Mouse (Mus musculus) left cerebral cortex, postnatal 36 days (tissue): ENCODE results near the gene Rngtt. TPM values are rescaled to one million over a fixed set of nuclear protein-coding genes. Genes with fewer than 3 reads are reported as not detected.

Experiments
- DNase-seq, 2 experiments: peaks; one replicate each; pipeline ENCODE4 v3.0.0; 2021 to 2022; ENCODE audit warnings: low spot score in 2 of 2, mixed read lengths in 1 of 2
- intact Hi-C: fragments of 180-260 bp; cut with DNase I; formaldehyde crosslinking; loops from one replicate; pipeline ENCODE4 v1.15.1; 2025
- total RNA-seq, 2 experiments: library from RNA; stranded (reverse); gene quantifications; 2 replicates each; pipeline ENCODE4 v1.2.3; 2021

Rngtt gene
- total RNA-seq, 2 experiments from 2014 or later, result 21.8 to 29.0 TPM

DNA sequence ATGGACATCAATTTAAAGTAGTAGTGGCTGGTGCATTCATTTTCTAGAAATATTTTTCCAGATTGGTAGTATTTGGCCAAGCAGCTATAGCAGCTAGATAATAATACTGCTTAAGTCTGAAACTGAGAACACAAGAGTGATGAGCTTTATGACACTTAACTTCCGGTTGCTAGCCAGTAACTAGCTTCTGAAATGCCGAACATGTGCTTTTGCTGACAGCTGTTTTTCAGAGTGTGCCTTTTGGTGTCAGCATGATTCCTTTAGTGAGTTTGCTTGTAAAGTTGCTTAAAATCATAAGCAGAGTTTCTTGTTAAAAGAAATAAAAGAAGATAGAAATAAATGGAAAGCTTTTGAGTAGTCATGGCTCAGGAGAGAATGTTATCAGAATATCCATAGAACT, 186.9 kb downstream of the Rngtt start:
- intact Hi-C loops, result no loop called here
- DNase-seq, result no peak

DNA sequence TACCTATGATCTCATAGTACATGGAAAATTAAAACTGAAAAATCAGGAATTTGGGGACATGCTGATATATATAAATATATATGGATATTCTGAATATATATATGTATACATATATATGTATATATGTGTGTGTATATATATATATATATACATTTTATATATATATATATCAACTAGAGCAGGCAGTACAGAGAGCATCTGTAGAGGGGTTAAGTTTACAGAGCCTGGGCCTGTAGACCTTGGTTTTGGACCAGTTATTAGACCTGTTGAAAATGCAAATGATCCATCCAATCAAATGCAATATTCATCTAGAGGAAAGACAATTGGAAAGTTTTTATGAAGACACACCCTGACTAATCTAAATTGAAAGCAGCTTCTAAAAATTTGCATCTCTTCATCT, 187.5 kb downstream of the Rngtt start:
- no peak for DNase-seq
- intact Hi-C loops, result no loop called here

DNA sequence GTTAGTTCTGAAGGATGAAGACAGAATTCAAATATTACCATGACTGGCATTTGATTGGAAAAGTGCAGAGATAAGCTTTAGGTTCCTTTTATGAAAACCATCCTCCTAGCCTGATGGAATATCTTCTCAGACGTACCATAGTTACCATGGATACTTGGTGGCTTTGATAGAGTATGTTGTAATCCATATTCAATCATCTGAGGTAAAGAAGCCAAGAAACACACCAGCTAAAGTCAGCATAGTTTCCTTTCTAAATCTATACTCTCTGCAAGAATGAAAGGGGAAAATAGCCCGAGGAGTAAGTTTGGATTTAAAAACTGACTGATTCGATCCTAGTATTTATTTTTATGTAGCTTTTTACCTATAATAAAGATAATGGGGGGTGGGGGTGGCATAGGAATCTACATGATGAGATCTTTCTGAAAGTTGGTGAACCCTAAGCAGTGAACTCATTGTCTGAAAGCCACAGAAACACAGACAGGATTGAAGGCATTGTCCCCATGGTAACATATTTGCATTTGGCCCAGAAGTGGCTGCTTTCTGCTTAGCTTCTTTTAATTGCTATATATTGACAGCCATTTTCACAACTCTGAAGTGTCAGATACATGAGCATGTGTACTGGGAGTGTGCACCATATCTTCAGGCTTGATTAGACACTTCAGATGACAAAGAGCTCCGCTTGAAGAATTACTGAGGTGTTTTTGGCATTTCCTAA, 188.2 kb downstream of the Rngtt start:
- intact Hi-C loops, result no loop called here
- DNase-seq, result no peak

DNA sequence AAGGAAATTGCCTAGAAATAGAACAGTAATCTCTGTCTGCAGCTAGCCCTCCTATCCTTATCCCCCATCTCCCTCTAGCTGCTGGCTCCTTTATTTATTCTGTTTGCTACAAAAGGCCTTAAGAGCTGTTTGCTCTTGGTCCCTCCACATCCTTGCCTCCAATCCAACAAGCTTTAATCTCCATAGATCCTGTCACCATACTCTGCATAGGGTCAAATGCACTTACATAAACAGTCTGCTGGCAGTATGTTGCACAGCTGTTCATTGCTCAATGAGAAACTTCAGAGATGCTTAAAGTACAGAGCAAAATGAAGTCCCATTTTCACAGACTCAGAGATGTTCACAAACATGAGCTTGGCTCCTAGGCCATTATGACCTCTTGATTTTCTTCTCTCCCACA, 196.5 kb downstream of the Rngtt start:
- DNase-seq, result no peak
- intact Hi-C loops, result no loop called here

DNA sequence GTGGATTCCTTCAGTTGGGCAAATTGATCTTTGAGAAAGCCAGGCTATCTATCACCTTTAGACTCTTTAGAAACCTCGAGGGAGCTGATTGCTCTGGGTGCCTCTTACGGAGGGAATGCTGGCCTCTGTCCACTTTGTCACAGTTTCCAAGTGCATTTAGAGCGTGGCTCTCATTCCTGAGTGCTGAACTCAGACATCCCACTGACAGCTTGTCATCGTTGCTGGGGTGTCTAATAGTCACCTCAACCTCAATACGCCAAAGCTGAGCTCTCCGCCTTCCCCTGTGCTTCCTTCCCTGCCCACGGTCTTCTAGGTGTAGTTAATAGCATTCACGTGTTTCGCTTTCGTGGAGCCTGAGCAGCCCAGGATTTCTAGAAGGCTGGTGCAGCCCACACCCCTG, 200.4 kb downstream of the Rngtt start:
- DNase-seq, result no peak
- intact Hi-C loops, result no loop called here

DNA sequence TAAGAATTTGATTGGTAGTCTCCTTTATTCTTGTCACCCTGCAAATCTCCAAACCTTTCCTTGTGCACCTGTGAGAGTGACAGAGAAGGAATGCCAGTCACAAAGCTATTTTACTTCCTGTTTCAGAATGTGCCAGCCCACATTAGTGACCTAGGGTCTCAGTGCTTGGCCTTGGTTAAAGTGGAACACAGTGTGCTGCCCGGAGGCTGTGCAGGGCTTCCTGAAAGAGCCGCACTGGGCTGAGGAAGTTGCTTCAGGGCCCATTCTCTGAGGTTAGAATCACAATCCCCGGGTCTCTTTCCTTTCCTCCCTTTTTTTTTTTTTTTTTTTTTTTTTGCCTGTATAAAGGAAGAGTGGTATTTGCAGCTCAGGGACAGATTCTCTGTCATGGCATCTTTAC, 203.3 kb downstream of the Rngtt start:
- intact Hi-C loops, result no loop called here
- DNase-seq, result no peak

DNA sequence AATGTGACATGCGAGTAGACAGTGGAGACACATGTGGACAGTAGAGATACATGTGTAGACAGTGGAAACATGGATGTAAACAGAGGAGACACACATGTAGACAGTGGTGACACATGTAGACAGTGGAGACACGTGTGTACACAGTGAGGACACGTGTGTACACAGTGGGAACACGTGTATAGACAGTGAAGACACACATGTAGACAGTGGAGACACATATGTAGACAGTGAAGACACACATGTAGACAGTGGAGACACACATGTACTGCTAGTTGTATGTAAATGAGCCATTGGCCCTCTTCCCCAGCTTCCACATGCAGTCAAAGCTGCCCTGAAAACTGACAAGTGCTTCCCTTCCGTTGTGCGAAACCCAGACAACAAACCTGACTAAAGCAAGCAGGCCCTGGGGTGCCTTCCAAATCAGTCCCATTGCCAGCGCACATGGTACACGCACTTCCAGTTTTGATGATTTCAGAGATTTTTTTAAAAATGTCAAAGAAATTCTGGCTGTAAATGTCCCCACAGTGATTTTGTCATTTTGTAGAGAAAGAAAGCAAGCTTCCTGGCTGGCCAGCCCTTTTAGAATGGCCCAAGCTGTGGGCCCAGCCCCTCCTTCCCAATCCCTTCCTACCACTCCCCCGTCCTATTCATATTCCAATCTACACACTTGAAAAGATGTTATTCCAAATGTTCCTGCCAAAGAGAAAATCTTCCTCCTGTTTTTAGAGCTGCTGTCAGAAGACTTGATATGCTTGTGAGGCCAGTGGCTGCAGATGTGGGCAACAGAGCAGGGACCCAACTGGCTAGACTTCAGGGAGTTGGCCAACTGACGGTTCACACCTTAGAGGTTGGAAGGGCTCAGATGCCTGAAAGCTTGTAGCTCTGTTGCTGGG, 204.2 kb downstream of the Rngtt start:
- intact Hi-C loops, result no loop called here
- peak in 1 of 2 experiments; percentile 42 for DNase-seq

DNA sequence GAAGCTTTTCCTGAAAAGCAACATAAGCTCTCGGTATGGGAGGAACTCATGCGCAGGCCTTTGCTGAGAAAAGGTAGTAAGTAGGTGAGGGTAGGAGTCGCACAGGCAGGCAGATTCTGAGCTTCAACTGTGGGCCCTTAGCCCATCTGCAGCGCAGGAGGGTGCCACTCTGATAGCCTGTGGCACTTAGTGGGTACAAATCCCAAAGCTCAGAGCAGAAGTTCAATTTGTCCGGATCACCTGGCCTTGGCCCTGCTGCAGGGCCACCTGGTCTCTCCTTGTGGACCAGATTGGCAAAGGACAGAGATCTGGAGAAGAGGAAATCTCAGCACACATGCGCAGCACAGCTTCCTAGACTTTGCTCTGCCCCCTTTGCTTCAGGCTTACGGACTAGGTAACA, 210.1 kb downstream of the Rngtt start:
- DNase-seq, result no peak
- intact Hi-C loops, result loop anchor here (5.0 to 10.0 kb wide), 3 partner anchors 67 to 145 kb away; no protein-coding TSS in a partner anchor

DNA sequence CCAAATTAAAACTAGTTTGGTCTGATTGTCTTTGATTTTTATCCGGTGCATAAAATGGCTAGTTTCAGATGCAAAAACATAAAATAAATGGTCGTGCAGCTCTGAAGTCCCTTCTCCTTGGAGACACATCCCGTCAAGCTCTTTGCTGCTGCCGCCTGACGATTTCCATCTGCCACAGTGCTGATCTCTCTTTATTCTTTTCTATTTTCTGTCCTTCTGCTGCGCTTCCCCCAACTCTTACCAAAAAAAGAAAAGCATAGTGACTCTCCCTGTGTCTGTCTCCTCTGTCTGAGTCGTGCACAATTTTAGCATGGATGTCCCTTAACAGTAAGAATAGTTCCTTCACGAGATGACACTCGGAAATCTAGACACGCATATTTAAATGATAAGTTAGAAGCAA, 210.8 kb downstream of the Rngtt start:
- DNase-seq, result peak; percentile 32 to 47
- intact Hi-C loops, result loop anchor here (5.0 to 10.0 kb wide), 3 partner anchors 66 to 144 kb away; no protein-coding TSS in a partner anchor

DNA sequence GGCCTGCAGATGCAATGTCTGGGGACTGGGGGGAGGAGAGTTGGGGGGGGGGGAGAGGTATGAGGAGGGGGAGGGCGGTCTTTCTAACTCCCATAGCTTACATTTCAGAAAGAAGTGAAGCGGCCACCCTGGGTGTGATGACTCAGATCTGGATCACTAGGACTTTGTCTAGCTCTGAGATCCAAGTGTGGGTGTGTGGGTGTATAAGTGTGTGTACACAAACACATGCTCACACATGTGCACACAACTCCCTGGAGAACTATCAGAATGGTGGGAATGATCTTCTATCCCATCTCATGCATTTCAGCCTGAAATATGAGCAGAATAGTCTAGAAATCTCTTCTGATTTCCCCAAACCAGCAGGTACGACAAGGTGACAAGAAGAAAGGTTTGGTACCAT, 213.7 kb downstream of the Rngtt start:
- intact Hi-C loops, result loop anchor here (5.0 to 10.0 kb wide), 3 partner anchors 64 to 141 kb away; no protein-coding TSS in a partner anchor
- DNase-seq, result no peak

DNA sequence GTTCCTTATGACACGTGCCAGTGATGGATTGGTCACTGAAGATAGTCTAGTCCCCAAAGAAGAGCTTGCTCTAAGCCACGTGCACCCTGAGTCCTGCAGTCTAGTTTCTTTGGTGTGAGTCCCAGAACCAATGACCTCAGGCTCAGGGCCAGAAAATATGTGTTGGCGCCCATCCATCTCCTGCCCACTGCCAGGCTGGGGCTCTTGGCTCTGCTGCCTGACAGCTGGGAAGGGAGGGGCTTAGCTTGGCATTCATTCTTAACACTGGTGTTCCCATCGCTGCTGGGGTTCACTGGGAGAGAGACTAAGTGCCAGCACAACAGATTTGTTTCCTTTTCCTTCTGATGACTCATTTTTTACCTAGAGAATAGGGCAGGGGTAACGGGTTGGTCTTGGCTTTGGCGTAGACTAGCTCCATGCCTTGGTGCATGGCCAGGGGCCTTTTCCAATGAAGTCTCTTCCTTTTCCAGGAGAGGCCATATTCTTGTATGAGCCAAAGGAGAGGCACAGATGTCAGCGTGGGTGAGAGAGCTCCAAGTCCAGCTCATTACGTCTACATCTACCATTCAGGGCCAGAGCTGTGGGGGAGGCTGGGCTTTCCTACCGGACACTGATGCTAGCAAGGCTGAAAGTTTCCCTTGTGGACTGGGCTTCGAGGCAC, 214.5 kb downstream of the Rngtt start:
- DNase-seq, result peak in 1 of 2 experiments; percentile 37
- intact Hi-C loops, result loop anchor here (5.0 to 10.0 kb wide), 4 partner anchors 63 to 398 kb away; partner anchors contain the start of gene Cnr1

DNA sequence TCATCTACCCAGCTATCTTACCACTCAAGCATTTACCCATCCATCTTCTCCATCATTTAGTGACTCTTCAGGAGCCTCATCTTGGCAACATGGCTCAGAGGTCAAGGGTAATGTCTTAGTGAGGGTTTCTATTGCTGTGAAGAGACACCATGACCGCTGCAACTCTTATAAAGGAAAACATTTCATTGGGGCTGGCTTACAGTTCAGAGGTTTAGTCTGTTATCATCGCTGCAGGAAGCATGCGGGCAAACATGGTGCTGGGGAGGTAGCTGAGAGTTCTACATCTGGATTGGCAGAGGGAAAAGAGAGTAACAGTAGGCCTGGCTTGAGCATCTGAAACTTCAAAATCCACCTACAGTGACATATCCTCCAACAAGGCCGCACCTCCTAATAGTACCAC, 215.2 kb downstream of the Rngtt start:
- no peak for DNase-seq
- intact Hi-C loops, result loop anchor here (5.0 to 10.0 kb wide), 3 partner anchors 130 to 397 kb away; partner anchors contain the start of gene Cnr1

DNA sequence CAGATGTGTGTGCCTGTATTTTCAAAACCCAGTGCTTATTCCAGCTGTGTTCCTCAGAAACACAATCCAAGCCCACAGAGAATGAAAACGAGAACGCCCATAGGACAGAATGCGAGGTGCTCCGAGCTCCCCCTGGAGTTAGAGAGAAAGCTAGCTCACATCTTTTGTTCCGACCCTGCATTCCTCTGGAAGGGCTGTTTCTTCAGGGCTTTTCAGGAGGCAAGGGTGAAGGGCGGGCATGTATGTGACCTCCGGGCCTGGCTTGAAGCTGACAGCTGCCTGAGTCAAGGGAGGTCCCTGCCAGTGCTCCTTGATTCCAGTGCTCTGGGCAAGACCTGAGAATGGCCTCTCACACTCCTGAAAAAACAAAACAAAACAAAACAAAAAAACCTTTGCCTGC, 216.0 kb downstream of the Rngtt start:
- intact Hi-C loops, result loop anchor here (5.0 to 10.0 kb wide), 3 partner anchors 131 to 396 kb away; partner anchors contain the start of gene Cnr1
- no peak for DNase-seq

DNA sequence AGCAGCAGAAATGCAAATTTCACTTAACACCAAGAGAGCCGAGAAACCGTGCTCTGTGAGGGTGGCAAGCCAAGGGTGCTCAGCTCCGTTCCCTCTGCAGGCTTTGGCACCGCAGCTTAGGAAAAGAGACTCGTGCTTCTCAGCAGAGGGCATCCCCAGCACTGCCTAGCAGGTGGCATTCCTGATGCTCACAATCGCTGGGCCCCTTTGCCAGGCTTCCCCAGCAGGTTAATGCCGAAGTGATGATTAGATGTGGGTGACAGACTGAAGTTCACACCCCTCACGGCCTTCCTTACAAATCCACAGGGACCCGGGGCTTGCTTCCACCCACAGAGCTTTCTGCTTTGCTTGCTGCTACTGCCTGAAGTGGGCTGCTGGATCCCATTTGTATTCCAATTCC, 216.6 kb downstream of the Rngtt start:
- peak; percentile 50 to 62 for DNase-seq
- intact Hi-C loops, result loop anchor here (5.0 to 10.0 kb wide), 3 partner anchors 132 to 396 kb away; partner anchors contain the start of gene Cnr1

DNA sequence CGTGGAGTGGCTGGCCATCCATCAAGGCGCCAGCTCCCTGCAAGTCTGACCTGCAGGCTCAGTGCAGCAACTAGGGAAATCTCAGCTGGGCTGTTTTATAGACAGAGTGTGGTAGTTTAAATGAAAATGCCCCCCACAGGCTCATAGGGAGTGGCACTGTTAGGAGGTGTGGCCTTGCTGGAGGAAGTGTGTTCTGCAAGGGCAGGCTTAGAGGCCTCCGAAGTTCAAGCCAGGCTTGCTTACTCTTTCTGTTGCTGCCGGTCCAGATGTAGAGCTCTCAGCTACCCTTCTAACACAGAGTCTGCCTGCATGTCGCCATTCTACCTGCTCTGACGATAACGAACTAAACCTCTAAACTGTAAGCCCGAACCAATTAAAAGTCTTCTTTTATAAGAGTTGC, 222.5 kb downstream of the Rngtt start:
- no peak for DNase-seq
- intact Hi-C loops, result no loop called here

DNA sequence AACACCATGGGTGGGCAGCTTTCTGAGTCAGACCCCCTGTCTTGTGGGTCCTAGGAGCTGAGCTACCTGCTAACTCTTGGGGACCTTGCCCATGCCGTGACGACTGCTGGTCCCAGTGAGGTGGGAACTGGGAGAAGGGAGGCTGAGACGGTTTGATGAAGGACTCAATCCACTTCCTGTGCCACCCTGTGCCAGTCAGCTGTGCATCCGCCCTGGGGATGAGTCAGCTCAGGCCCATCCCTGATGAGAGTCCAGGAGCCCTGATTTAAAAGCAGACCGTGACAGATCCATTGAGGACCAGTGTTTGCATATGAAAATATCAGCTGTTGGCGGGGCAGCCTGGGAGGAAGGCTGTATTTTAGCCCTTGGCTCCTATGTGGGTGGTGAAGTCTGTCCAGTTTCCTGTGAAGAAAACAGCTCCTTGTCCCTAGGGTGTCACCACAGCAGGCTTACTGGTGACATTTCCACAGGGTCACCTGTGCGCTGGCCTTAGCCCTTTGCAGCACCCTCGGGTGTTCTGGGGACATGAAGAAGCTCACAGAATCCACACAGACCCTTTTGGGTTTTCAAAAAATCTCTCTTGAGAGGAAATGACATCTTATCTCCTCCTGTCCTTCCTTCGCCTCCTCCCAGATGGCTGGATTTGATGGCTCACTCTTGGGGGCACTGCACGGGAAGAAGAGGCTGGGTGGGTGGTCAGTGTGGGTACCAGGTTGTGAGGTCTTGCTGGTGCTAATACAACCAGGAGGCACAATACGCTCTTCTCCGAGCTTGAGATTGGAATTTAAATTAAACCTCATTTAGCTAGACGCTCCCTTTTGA, 234.9 kb downstream of the Rngtt start:
- intact Hi-C loops, result no loop called here

DNA sequence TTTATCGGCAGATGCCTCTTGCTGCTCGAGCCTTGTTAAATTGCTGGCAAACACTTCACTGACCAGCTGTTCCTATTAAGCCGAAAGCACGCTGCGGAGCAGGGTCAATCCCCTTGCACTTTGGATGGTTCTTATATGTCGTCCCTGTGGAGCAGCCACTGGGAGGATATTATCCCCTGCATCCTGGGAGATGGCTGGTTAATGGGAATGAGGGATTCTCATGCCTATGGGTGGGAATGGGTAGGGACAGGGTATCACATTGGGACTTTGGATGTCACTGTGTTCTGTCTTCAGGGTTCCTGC, 235.4 kb downstream of the Rngtt start:
- intact Hi-C loops, result no loop called here
- DNase-seq, result no peak

More for the DNA sequence above, 234.9 kb downstream of the Rngtt start:
- DNase-seq, result no peak

DNA sequence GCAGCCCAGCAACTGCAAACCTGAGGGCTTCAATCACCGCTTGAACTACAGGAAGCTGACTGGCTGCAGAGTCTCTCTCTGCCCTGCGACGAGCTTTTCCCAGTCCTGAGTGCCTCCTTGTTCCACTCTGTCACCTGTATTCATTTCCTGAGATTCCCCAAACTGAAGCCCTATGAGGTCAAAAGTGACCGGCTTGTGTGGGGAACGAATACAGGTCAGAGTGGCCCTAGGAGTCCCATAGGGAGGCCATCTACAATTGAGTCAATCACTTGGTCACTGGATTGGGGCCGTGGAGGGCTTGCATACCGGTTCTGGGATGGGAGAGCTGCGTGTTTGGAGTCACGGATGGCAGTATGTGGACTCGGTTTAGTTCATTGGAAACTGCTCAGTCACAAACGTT, 236.2 kb downstream of the Rngtt start:
- intact Hi-C loops, result no loop called here
- no peak for DNase-seq

DNA sequence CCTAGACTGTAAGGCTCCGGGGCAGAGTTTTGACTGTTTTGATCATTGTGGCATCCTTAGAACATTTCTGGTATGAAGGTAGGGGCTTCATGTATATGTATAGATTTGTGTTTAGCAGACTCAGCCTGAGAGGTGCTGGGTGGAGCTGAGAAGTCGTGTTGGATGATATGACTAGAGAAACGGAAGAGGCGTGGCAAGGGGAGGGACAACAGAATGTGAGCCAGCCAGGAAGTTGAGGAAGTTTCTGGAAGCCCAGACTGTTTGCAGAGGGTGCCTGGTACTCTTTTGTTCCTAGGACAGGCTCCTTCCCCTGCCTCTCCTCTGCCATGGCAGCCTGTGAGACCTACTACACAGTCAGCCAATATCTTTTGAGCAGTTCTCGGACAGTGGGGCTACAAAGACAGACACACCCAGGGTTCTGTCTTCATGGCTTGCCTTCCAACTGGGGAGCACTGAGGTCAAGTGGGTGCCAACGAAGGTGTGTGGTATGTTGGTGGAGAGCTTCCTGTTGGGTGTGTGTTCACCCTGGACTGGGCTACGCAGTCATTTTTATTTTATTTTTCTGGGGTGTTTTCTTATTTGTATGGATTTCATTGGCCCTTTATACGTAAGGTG, 237.3 kb downstream of the Rngtt start:
- DNase-seq, result no peak
- intact Hi-C loops, result no loop called here
